Mouse (Mus musculus) midbrain, embryonic 16.5 days (tissue): Measurements from ENCODE around the gene Obp2b. TPM values are rescaled to one million over a fixed set of nuclear protein-coding genes. Genes with fewer than 3 reads are reported as not detected.

ENCODE experiments used
- ATAC-seq: fragments of 200-750 bp; cut with Nextera tagmentation; 2 replicates; pipeline ENCODE4 v1.8.0; 2017; ENCODE audit warnings: moderate TSS enrichment
- H3K27ac ChIP-seq: fragments of 300-500 bp; sonication (generic); 2 replicates; pipeline ENCODE4 v1.5.1; 2014; ENCODE audit warnings: mild to moderate bottlenecking, low read length, mixed read lengths
- H3K27me3 ChIP-seq: fragments of 300-500 bp; sonication (generic); 2 replicates; pipeline ENCODE4 v1.6.1; 2014; ENCODE audit warnings: low read depth, low read length, mixed read lengths; ENCODE audit not compliant: control insufficient read depth, insufficient read depth
- H3K36me3 ChIP-seq: fragments of 300-500 bp; sonication (generic); 2 replicates; pipeline ENCODE4 v1.6.1; 2014; ENCODE audit warnings: mild to moderate bottlenecking, low read length, moderate library complexity, mixed read lengths; ENCODE audit not compliant: control insufficient read depth, insufficient read depth
- H3K4me1 ChIP-seq: fragments of 300-500 bp; sonication (generic); 2 replicates; pipeline ENCODE4 v1.6.1; 2014; ENCODE audit warnings: mild to moderate bottlenecking, low read length, mixed read lengths; ENCODE audit not compliant: control insufficient read depth, insufficient read depth
- H3K4me2 ChIP-seq: fragments of 300-500 bp; sonication (generic); 2 replicates; pipeline ENCODE4 v1.6.1; 2014; ENCODE audit warnings: mild to moderate bottlenecking, low read length, mixed read lengths
- H3K4me3 ChIP-seq: fragments of 300-500 bp; sonication (generic); 2 replicates; pipeline ENCODE4 v1.5.1; 2014; ENCODE audit warnings: low read depth, mild to moderate bottlenecking, low read length, moderate library complexity, mixed read lengths
- H3K9ac ChIP-seq: fragments of 300-500 bp; sonication (generic); 2 replicates; pipeline ENCODE4 v1.6.1; 2014; ENCODE audit warnings: low read depth, low read length, mixed read lengths
- H3K9me3 ChIP-seq: fragments of 300-500 bp; sonication (generic); replicated peaks from 2 replicates; pipeline ENCODE4 v1.6.1; 2014; ENCODE audit warnings: mild to moderate bottlenecking, low read length, mixed read lengths; ENCODE audit not compliant: control insufficient read depth, poor library complexity, severe bottlenecking
- WGBS: fragments of 180-500 bp; shearing (Covaris S2); extraction: QIAGEN DNeasy Blood & Tissue Kit; methylation state at CpG from one replicate; pipeline ENCODE4 v1.1.7; 2014; 5-methylcytosine and 5-hydroxymethylcytosine counted together
- polyA plus RNA-seq: library from polyadenylated mRNA; unstranded; fragments of >200 nt; fragmentation: Nextera tagmentation; extraction: Ambion mirVana; gene quantifications from 2 replicates; pipeline ENCODE4 v1.2.1, GENCODE M21; 2015

The Obp2b gene
- polyA plus RNA-seq, 1 experiment from 2014 or later = not detected

- 84% methylated on average over 4 of the region's 4 CpGs for WGBS
- H3K36me3 ChIP-seq = no peaks in the 10 kb centered on the region
- no peak overlapping the region for H3K9ac ChIP-seq
- no peak for ATAC-seq
- H3K9me3 ChIP-seq = no peaks in the 10 kb centered on the region
- no peak overlapping the region for H3K27ac ChIP-seq
- no peaks in the 10 kb centered on the region for H3K27me3 ChIP-seq
- H3K4me2 ChIP-seq = no peak overlapping the region
- H3K4me1 ChIP-seq = no peaks in the 10 kb centered on the region
- no peak overlapping the region for H3K4me3 ChIP-seq
Measured at GRCm38 (mm10) chr2:25767764-25768163, 31.0 kb downstream of the Obp2b start.

- Histone ChIP-seq H3K27ac (no peak overlapping the region), H3K9ac (no peak overlapping the region), H3K4me2 (no peak overlapping the region), H3K36me3 (no peaks in the 10 kb centered on the region), H3K27me3 (no peaks in the 10 kb centered on the region), H3K9me3 (no peaks in the 10 kb centered on the region), H3K4me3 (no peak overlapping the region), H3K4me1 (no peaks in the 10 kb centered on the region)
- WGBS = 81% methylated on average over 2 of the region's 2 CpGs
- ATAC-seq = no peak
Measured at GRCm38 (mm10) chr2:25773507-25773906, 36.7 kb downstream of the Obp2b start.

GRCm38 (mm10) chr2:25774640-25775039 lies 37.8 kb downstream of the Obp2b start:
- Histone ChIP-seq H3K4me3 (no peak overlapping the region), H3K4me2 (no peak overlapping the region), H3K4me1 (no peaks in the 10 kb centered on the region), H3K27ac (no peak overlapping the region), H3K9ac (no peak overlapping the region), H3K9me3 (no peaks in the 10 kb centered on the region), H3K36me3 (no peaks in the 10 kb centered on the region), H3K27me3 (no peaks in the 10 kb centered on the region)
- ATAC-seq = no peak
- 93% methylated on average over 2 of the region's 2 CpGs for WGBS

GRCm38 (mm10) chr2:25775991-25776390 lies 39.2 kb downstream of the Obp2b start:
- H3K4me2 ChIP-seq = no peak overlapping the region
- H3K27me3 ChIP-seq = no peaks in the 10 kb centered on the region
- no peak overlapping the region for H3K9ac ChIP-seq
- H3K27ac ChIP-seq = no peak overlapping the region
- no peak overlapping the region for H3K4me3 ChIP-seq
- 48% methylated on average over 3 of the region's 3 CpGs for WGBS
- H3K36me3 ChIP-seq = no peaks in the 10 kb centered on the region
- no peaks in the 10 kb centered on the region for H3K9me3 ChIP-seq
- H3K4me1 ChIP-seq = no peaks in the 10 kb centered on the region
- ATAC-seq = no peak

GRCm38 (mm10) chr2:25776717-25777116 lies 39.9 kb downstream of the Obp2b start, which contains the start of gene Lcn11:
Gene Lcn11 (plus strand): TSS chr2:25777017.
- ATAC-seq = no peak
- Histone ChIP-seq H3K9ac (no peak within 1 kb of the TSS), H3K4me2 (no peak within 1 kb of the TSS), H3K27me3 (no peaks in the 10 kb centered on the region), H3K27ac (no peak within 1 kb of the TSS), H3K4me1 (no peaks in the 10 kb centered on the region), H3K9me3 (no peaks in the 10 kb centered on the region), H3K4me3 (no peak within 1 kb of the TSS), H3K36me3 (no peaks in the 10 kb centered on the region)
- WGBS = 88% methylated on average over 1 of the region's 1 CpGs

GRCm38 (mm10) chr2:25779076-25779475 lies 42.3 kb downstream of the Obp2b start:
- Histone ChIP-seq H3K4me3 (no peak overlapping the region), H3K27me3 (no peaks in the 10 kb centered on the region), H3K9me3 (no peaks in the 10 kb centered on the region), H3K4me1 (no peaks in the 10 kb centered on the region), H3K9ac (no peak overlapping the region), H3K4me2 (no peak overlapping the region), H3K27ac (no peak overlapping the region), H3K36me3 (no peaks in the 10 kb centered on the region)
- WGBS = 86% methylated on average over 9 of the region's 9 CpGs
- ATAC-seq = no peak

GRCm38 (mm10) chr2:25780921-25781320 lies 44.1 kb downstream of the Obp2b start:
- H3K27ac ChIP-seq = no peak overlapping the region
- H3K4me2 ChIP-seq = no peak overlapping the region
- no peaks in the 10 kb centered on the region for H3K27me3 ChIP-seq
- H3K9me3 ChIP-seq = no peaks in the 10 kb centered on the region
- no peak overlapping the region for H3K9ac ChIP-seq
- WGBS = 69% methylated on average over 4 of the region's 4 CpGs
- no peaks in the 10 kb centered on the region for H3K36me3 ChIP-seq
- H3K4me3 ChIP-seq = no peak overlapping the region
- H3K4me1 ChIP-seq = no peaks in the 10 kb centered on the region
- ATAC-seq = no peak

GRCm38 (mm10) chr2:25781957-25782356 lies 45.1 kb downstream of the Obp2b start, which contains the start of gene Gm13539:
Gene Gm13539 (plus strand): TSS chr2:25782257.
- no peaks in the 10 kb centered on the region for H3K9me3 ChIP-seq
- no peaks in the 10 kb centered on the region for H3K36me3 ChIP-seq
- H3K4me3 ChIP-seq = no peak within 1 kb of the TSS
- 78% methylated on average over 3 of the region's 3 CpGs for WGBS
- no peak within 1 kb of the TSS for H3K27ac ChIP-seq
- H3K4me1 ChIP-seq = no peaks in the 10 kb centered on the region
- H3K27me3 ChIP-seq = no peaks in the 10 kb centered on the region
- ATAC-seq = no peak
- no peak within 1 kb of the TSS for H3K9ac ChIP-seq
- H3K4me2 ChIP-seq = no peak within 1 kb of the TSS

GRCm38 (mm10) chr2:25785573-25786322 lies 48.9 kb downstream of the Obp2b start:
- ATAC-seq = no peak
- Histone ChIP-seq H3K27ac (no peak overlapping the region), H3K9ac (no peak overlapping the region), H3K27me3 (no peaks in the 10 kb centered on the region), H3K9me3 (no peaks in the 10 kb centered on the region), H3K4me3 (no peak overlapping the region), H3K4me2 (no peak overlapping the region), H3K4me1 (no peaks in the 10 kb centered on the region), H3K36me3 (no peaks in the 10 kb centered on the region)
- WGBS = 67% methylated on average over 5 of the region's 5 CpGs
